Mouse (Mus musculus) G1E (cell line): ENCODE results near the gene Akap9.

Experiments used
- CTCF ChIP-seq: IDR thresholded peaks from 2 replicates; pipeline ENCODE4 v1.5.1; 2012; ENCODE audit warnings: low read depth, low read length, inconsistent platforms, mixed read lengths
- GATA1 ChIP-seq: IDR thresholded peaks from 2 replicates; pipeline ENCODE4 v1.6.1; 2012; ENCODE audit warnings: borderline replicate concordance, low read length, inconsistent platforms, mixed read lengths
- GATA2 ChIP-seq: IDR thresholded peaks from 2 replicates; pipeline ENCODE4 v1.6.1; 2012; ENCODE audit warnings: low read depth, low read length, inconsistent platforms, borderline replicate concordance
- POLR2AphosphoS5 ChIP-seq: IDR thresholded peaks from 2 replicates; pipeline ENCODE4 v1.6.1; 2012; ENCODE audit warnings: low read depth, low read length, inconsistent platforms; ENCODE audit not compliant: insufficient replicate concordance
- TAL1 ChIP-seq: conservative IDR thresholded peaks from 2 replicates; pipeline ENCODE4 v1.6.1; 2012; ENCODE audit warnings: low read depth, low read length, inconsistent platforms, mixed read lengths

DNA sequence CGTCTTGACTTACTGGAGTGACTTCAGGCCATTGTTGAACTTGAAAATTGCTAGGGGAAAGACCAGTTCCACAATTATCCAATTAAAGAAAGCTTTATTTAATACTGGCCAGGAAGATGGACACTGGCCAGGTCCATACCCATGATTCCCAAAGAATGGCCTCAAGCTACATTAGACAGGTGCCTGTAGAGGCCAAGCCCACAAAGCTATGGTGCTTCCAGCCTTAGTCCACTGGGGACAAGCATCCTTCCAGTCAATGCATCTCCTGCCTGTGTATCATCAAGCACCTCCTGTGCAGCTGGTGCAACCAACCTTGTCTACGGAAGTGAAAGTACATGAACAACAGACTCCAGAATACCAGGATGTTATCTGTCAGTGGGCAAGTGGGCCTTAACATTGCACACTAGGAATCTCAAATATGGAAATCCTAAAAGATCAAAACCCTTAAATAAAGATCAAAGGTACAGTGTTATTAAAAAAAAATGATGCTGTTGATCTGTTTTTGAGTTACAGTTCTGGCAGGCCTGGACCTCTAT is 177.9 kb downstream of the Akap9 start:
- no peak for TF ChIP-seq CTCF
- TF ChIP-seq GATA1: no peak
- no peak for TF ChIP-seq TAL1
- TF ChIP-seq GATA2: no peak
- no peak for TF ChIP-seq POLR2AphosphoS5
